Mouse (Mus musculus) ES-E14 (cell line): ENCODE data around the gene Gsta2.
"Not testable (repeated sequence)": the region's sequence is repeated elsewhere in the genome, so short reads cannot be mapped to it uniquely, and the experiment has no call there.

Source experiments
- MAFK ChIP-seq: IDR thresholded peaks from 2 replicates; pipeline ENCODE4 v1.6.1; 2014; ENCODE audit warnings: mild to moderate bottlenecking, low read depth, low read length, inconsistent platforms; ENCODE audit not compliant: insufficient read depth
- ZC3H11A ChIP-seq: IDR thresholded peaks from 2 replicates; pipeline ENCODE4 v1.6.1; 2012; ENCODE audit warnings: low read depth, mild to moderate bottlenecking, inconsistent platforms, low read length, borderline replicate concordance

DNA sequence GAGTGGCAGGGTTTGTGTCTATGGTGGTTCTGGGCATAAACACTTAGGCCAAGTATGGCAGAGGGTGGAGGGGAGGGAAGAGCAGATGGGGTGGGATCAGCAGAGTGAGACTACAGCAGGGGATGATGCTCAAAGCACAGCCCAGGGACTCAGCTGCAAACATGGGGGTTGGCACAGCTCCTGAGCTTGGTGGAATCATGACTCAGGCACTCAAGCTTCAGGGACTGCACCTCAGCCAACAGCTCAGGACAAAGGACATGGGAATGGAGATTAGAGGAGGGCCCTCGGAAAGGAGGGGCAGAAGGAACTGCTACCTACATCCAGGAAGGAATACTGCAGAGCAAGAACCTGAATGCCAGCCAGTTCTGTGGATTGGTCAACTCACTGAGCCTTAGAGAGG, 56.4 kb downstream of the Gsta2 start:
- not testable (repeated sequence) for TF ChIP-seq MAFK, ZC3H11A
